Mouse (Mus musculus) layer of hippocampus, adult 9-11 months (tissue): ENCODE data around the gene AC109138.7.

Source experiments
- DNase-seq: peaks from one replicate; pipeline ENCODE4 v3.0.0; 2022

Gene AC109138.7

DNA sequence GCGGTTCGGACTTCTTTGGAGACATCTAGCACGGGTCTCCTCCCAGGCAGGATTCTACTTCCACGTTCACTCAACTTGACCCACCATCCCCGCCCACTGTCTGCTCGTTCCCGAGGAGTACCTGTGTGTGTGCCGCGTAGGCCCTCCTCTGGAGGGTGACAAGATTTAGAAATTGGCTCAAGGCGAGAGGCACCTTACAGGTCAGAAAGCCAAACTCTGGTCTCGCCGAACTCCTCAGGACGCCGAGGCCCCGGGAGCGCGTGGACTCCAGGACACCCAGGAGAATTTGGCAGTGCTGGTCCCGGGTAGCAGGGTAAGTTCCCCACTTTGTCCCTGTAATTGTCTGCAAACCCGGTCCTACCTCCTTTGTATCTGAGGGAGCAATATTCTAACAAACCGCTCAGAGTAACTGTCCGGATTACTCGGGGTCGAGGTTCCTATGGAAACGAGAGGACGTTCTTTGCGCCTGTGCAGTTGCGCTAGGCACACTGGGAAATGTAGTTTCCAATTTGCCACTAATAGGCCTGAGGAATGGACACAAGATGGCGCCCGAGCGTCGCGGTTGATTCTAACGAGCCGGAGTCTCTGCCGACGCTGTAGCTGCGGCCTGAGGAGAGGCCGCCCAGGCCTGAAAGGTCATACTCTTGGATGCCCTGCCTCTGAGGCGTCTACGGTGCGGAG, 43.2 kb downstream of the AC109138.7 start:
- DNase-seq = peak; percentile 93

DNA sequence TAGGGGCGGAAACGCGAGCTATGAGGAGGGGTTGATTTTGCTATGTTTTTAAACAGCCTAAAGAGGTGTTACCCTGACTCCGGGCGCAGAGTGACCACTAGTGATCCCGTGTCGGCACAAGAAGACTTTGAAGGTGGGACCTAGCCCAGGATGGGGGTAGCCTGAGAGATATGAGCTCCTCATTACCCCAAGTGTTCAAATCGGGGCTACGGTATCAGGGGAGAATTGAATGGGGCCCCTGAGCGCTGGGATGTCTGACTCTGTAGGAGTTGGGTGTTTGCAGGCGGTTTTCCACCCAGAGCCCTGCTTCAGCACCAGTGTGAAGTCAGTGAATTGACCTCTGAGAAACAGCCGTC, 43.7 kb downstream of the AC109138.7 start:
- DNase-seq = no peak

DNA sequence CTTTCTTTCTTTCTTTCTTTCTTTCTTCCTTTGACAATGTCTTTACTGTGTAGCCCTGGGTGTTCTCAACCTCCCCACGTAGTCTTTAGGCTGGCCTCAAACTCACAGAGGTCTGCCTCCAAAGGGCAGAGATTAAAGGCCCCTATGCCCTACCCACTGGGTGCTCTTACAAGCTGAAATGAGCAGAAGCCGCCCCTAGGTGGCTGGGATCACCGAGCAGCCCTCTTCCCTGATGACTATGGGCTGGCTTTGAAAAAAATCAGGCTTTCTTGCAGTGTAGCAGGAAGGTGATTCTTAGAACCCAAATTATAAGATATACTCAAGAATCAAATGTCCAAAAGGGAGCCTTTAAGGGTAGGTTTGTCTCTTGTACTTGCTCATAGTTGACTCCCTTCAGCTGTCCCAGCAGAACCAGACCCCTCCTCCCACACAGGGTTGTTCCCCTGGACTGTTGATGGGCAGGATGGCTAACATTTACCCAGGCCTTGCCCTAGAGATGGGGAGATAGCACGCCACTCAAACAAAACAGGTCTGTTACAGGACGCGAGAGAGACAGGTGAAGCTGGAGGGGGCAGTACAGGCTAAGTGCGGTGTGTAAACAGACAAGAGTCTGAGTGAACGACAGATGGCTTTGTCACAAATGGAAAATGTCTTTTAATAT, 47.0 kb downstream of the AC109138.7 start:
- DNase-seq = no peak

DNA sequence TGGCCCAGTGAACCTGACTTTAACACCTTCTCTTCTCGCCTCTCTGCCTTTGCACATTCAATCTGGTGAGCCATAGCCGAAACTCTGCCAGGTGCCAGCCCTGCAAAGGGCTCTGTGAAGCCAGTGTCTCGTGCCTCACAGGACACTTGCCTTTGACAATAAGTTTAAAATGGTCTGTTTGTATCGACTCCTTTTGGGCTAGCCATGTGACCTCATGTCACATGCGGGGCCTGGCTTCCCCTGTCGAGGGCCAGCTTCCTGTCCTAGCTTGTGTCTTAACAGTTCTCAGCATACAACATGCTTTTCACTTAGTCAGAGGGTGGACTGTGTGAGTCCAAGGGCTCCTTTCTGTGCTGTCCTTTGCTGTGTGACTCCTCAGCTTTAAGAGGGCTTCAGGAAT, 48.6 kb downstream of the AC109138.7 start:
- no peak for DNase-seq

DNA sequence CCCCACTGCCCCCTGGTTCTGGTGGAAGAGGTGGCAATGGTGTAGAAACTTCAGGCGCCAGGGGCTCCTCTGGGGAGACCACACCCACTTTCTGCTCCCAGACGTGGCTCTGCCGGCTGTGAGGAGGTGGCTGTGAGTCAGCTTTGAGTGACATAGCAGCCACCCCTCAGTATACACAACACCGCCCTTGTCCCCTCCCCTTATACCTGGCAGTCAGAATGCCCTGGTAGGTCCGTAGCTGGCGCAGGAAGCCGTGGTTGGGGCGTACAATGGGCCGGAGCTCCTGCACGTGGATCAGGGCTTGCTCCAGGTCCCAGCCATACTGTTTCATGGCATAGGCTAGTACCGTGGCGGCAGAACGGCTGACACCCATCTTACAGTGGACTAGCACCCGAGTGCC, 49.5 kb downstream of the AC109138.7 start:
- no peak for DNase-seq

DNA sequence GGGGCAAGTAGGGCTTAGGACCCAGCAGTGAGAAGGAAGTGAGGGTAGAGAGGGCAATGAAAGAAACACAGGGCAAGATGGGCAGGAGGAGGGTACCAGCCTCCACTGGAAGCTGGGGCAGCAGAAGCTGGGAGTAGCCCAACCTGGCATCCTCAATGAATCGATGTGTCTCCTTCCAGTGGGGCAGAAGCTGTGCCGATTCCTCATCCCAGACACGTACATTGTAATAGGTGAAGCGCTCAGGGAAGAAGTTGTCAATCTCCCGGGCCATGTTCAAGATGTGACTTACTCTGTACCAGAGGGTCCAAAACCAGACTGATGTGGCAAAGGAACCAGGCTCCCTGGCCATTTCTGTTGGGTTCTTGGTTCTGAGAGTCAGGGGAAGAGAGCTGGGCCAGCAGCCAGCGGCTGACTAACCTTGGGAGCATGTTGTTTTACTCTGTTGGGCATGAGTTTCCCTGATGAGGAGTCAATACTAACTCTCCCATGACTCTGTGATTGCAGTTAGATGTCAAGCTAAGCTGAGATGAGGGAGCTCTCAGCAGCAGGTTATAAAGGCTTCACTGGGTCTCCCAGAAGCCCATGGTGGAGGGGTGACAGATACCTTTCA, 50.1 kb downstream of the AC109138.7 start:
- DNase-seq = no peak

DNA sequence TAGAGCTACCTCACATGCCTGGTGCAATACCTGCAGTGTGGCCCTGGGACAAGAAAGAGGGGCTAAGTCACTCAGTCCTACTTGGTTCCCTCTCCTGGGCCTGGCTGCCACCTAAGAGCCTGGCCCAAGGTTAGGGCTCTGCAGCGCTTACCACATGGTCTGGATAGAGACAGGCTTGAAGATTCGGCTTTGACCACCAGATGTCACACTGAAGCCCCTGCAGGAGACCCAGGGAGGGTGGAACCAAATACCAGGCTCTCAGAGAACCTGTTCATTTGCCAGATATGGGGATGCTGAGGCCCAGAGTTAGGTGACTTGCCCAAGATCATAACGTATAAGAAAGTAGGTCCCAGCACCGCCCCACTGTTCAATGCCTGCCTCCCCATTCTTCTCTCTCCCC, 51.8 kb downstream of the AC109138.7 start:
- DNase-seq = no peak

DNA sequence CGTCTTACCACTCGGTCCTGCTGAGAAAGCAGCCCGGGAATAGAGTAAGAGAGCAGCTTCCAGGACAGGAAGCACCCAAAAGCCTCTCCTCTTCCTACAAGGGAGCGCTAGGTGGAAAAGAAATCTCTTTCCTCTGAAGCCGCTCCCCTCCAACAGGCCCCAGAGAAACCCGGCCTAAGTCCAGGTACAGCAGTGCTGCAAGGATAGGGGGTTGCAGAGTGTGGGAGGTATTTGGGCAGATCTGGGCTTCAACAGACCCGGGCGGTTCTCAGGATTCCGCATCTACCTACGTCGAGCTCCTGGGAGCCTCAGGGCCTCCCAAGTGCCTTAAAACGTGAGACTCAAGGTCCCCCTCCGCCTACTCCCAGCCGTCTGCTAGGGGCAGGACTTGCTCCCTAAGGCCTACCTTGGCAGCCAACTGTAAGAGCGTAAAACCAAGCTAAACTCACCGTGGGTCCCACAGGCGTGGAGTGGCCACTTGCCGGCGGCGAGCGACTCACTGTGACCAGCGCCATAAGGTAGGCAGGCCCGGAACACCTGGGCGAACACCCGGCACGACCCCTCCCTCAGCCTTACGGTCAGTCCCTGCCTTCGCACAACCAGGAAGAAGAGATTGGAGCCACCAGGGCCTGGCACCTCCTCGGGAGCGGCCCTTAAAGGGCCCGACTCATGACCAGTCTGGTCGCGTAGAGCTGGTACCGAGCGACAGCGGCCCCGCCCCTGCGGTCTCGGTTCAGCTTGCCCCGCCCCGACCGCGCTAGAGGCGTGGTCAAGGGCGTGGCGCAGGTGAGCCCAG, 54.6 kb downstream of the AC109138.7 start, which contains the start of gene Ssh3:
Gene Ssh3, minus strand, starts transcription at position 615 of the 796 bp plus-strand sequence.
- DNase-seq = peak; percentile 82

DNA sequence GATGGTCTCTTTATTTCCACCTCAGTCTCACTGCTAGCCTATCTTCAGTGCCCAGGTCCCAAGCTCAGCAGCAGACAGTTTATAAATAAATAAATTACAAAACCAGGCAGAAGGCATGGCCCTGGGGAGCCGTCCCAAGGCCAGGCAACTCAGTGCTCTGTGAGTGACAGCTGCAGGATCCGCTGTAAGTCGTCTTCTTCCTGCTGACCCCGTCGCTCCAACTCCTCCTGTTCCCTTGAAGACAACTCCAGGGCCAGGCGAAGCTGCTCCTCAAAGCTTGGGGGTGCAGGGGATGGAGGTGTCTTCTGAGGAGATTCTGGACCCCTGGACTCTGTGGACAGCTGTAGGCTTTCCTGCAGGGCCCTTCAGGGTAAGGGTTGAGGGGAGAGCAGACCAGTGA, 56.0 kb downstream of the AC109138.7 start:
- DNase-seq = no peak

DNA sequence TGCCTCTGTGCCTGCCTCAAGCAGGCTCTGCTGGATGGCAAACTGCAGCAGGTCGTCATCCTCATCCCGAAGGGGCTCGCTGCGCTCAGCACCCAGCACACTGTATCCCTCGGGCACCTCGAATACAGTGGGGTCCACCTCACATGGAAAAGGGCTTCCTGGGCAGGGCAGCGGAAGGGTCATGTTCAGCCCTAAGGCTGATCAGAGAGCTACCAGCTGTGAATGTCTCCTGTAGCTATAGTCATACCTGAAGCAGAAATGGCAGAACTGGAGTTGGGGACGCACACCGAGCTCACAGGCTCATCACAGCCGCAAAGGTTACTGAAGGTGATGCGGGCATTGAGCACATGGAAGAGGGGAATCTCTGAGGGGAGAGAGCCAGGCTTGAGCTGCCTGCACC, 56.8 kb downstream of the AC109138.7 start:
- DNase-seq = no peak

DNA sequence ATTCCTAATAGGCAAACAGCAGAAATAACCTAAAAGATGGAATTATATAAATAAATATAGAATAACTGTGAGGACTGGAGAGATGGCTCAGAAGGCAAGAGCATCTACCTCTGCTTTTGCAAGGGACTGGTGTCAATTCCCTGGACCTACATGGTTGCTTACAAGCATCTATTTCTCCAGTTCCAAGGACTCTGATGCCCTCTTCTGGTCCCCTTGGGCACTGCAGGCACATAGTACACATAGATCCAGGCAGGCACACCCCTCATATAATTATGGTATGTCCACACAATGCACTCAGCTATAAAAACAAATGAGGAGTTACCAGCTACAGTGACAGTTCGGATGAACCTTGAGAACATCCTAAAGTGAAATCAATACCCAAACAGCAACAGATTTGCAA, 65.3 kb downstream of the AC109138.7 start:
- DNase-seq = no peak

DNA sequence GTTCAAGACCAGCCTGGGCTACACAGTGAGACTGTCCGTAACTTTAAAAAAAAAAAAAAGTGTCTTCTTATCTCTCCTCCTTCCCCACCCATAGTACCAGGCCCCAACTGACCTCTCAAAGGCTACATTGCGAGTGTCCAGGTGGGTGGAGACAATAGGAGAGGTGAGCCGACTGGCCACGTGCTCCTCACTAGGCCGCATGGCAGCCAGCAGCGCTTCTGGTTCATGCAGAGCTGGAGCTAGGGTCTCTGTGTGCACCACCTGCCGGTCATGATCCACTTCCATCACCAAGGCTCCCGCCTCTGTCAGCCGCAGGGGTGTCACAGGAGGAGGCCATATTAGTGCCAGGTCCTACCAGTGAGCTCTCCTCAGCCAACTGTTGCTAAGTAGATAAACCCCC, 66.3 kb downstream of the AC109138.7 start:
- no peak for DNase-seq
